Mouse (Mus musculus) heart, postnatal 10 days (tissue): ENCODE results near the gene Gm3285. TPM values are rescaled to one million over a fixed set of nuclear protein-coding genes. Genes with fewer than 3 reads are reported as not detected.

Experiments used
- DNase-seq, 2 experiments: peaks; one replicate each; pipeline ENCODE4 v3.0.0; 2021
- intact Hi-C: fragments of 180-260 bp; cut with DNase I; formaldehyde crosslinking; loops from one replicate; pipeline ENCODE4 v1.15.1; 2025
- total RNA-seq, 2 experiments: library from RNA; stranded (reverse); gene quantifications; 2 replicates each; pipeline ENCODE4 v1.2.3; 2021

The Gm3285 gene
- total RNA-seq, 2 experiments from 2014 or later: not detected

- intact Hi-C loops: no loop called here
- peak; percentile 20 to 39 for DNase-seq
Measured at GRCm38 (mm10) chr10:77895562-77895961, 33.8 kb downstream of the Gm3285 start.

- DNase-seq: no peak
- intact Hi-C loops: no loop called here
Measured at GRCm38 (mm10) chr10:77900126-77900525, 38.4 kb downstream of the Gm3285 start.

- DNase-seq: peak in 1 of 2 experiments; percentile 17
- intact Hi-C loops: no loop called here
Measured at GRCm38 (mm10) chr10:77900903-77901818, 39.4 kb downstream of the Gm3285 start.

GRCm38 (mm10) chr10:77901871-77902210, 40.1 kb downstream of the Gm3285 start:
- DNase-seq: peak; percentile 32 to 37
- intact Hi-C loops: no loop called here

GRCm38 (mm10) chr10:77902211-77902893, 40.6 kb downstream of the Gm3285 start, which contains the start of gene Lrrc3:
Lrrc3 (minus strand) TSS chr10:77902536.
- intact Hi-C loops: no loop called here
- peak; percentile 36 to 45 for DNase-seq

GRCm38 (mm10) chr10:77902894-77903715, 41.3 kb downstream of the Gm3285 start:
- intact Hi-C loops: no loop called here
- DNase-seq: peak in 1 of 2 experiments; percentile 45

Other genes with a start within 250 kb of the Gm3285 start
- gene Ube2g2, start 239.7 kb upstream of the Gm3285 start, total RNA-seq: 10 to 100 TPM; 57.7 to 68.8 TPM
- not detected for gene Tspear, start 175.4 kb upstream of the Gm3285 start, total RNA-seq
- not detected for gene Gm19402, start 171.2 kb upstream of the Gm3285 start, total RNA-seq
- not detected for gene Gm9508, start 164.7 kb upstream of the Gm3285 start, total RNA-seq
- not detected for gene Gm10272, start 155.3 kb upstream of the Gm3285 start, total RNA-seq
- gene Gm10024, start 150.5 kb upstream of the Gm3285 start, total RNA-seq: not detected
- gene Gm10142, start 146.2 kb upstream of the Gm3285 start, total RNA-seq: not detected
- gene Krtap12-1, start 141.4 kb upstream of the Gm3285 start, total RNA-seq: not detected
- gene Gm10100, start 135.5 kb upstream of the Gm3285 start, total RNA-seq: not detected
- gene Gm18596, start 119.3 kb upstream of the Gm3285 start, total RNA-seq: not detected
- gene Gm9736, start 110.6 kb upstream of the Gm3285 start, total RNA-seq: not detected
- not detected for gene Gm3233, start 102.3 kb upstream of the Gm3285 start, total RNA-seq
- not detected for gene Gm3238, start 90.7 kb upstream of the Gm3285 start, total RNA-seq
- not detected for gene Gm7138, start 85.0 kb upstream of the Gm3285 start, total RNA-seq
- gene Gm3250, start 79.4 kb upstream of the Gm3285 start, total RNA-seq: not detected
- not detected for gene Gm7137, start 73.8 kb upstream of the Gm3285 start, total RNA-seq
- gene Gm9639, start 66.9 kb upstream of the Gm3285 start, total RNA-seq: not detected
- gene Gm19668, start 62.8 kb upstream of the Gm3285 start, total RNA-seq: not detected
- gene Gm9507, start 50.1 kb upstream of the Gm3285 start, total RNA-seq: not detected
- not detected for gene Gm2696, start 47.3 kb upstream of the Gm3285 start, total RNA-seq
- not detected for gene Krtap10-4, start 34.9 kb upstream of the Gm3285 start, total RNA-seq
- not detected for gene Krtap10-10, start 26.0 kb upstream of the Gm3285 start, total RNA-seq
- not detected for gene Gm36176, start 15.2 kb upstream of the Gm3285 start, total RNA-seq
- gene Gm10318, start 9.1 kb upstream of the Gm3285 start, total RNA-seq: not detected
- 1 to 10 TPM; 1.3 to 1.9 TPM for gene Lrrc3, start 40.6 kb downstream of the Gm3285 start, total RNA-seq
- gene Trpm2, start 108.6 kb downstream of the Gm3285 start, total RNA-seq: under 1 TPM; 0.14 to 0.40 TPM
- 1 to 10 TPM; 7.9 to 9.3 TPM for gene 1810043G02Rik, start 116.5 kb downstream of the Gm3285 start, total RNA-seq
- gene Pfkl, start 148.1 kb downstream of the Gm3285 start, total RNA-seq: 100 to 1,000 TPM; 108 to 119 TPM
- not detected for gene Dnmt3l, start 180.0 kb downstream of the Gm3285 start, total RNA-seq
- gene Aire, start 181.6 kb downstream of the Gm3285 start, total RNA-seq: not detected
- gene Icosl, start 207.3 kb downstream of the Gm3285 start, total RNA-seq: 1 to 10 TPM; 4.4 to 5.4 TPM